Mouse (Mus musculus) erythroblast, embryonic 14.5 days (primary cell): ENCODE measurements at regions not wholly inside any gene's neighbourhood (a gene's known extent, or its start where the extent isn't known, plus 50 kb on each side); places are given as distances from the start of the nearest gene placed in this dataset.

ENCODE experiments used
- H3K27me3 ChIP-seq: 2 replicates; pipeline ENCODE4 v1.6.1; 2012; ENCODE audit warnings: inconsistent platforms; ENCODE audit not compliant: control insufficient read depth
- H3K36me3 ChIP-seq: 2 replicates; pipeline ENCODE4 v1.6.1; 2012; ENCODE audit warnings: mild to moderate bottlenecking, inconsistent platforms; ENCODE audit not compliant: control insufficient read depth
- H3K4me1 ChIP-seq: 2 replicates; pipeline ENCODE4 v1.6.1; 2012; ENCODE audit warnings: inconsistent platforms; ENCODE audit not compliant: control insufficient read depth
- H3K4me3 ChIP-seq: replicated peaks from 2 replicates; pipeline ENCODE3; 2012; ENCODE audit warnings: moderate library complexity, mild to moderate bottlenecking, inconsistent platforms
- H3K9me3 ChIP-seq: 2 replicates; pipeline ENCODE4 v1.6.1; 2012; ENCODE audit warnings: low read length, inconsistent platforms, mixed read lengths; ENCODE audit not compliant: control insufficient read depth
- GATA1 ChIP-seq: IDR thresholded peaks from 2 replicates; pipeline ENCODE4 v1.6.1; 2012; ENCODE audit warnings: low read length, inconsistent platforms, mixed read lengths
- TAL1 ChIP-seq: IDR thresholded peaks from 3 replicates; pipeline ENCODE4 v1.6.1; 2012; ENCODE audit warnings: low read length, inconsistent platforms, mixed read lengths

DNA sequence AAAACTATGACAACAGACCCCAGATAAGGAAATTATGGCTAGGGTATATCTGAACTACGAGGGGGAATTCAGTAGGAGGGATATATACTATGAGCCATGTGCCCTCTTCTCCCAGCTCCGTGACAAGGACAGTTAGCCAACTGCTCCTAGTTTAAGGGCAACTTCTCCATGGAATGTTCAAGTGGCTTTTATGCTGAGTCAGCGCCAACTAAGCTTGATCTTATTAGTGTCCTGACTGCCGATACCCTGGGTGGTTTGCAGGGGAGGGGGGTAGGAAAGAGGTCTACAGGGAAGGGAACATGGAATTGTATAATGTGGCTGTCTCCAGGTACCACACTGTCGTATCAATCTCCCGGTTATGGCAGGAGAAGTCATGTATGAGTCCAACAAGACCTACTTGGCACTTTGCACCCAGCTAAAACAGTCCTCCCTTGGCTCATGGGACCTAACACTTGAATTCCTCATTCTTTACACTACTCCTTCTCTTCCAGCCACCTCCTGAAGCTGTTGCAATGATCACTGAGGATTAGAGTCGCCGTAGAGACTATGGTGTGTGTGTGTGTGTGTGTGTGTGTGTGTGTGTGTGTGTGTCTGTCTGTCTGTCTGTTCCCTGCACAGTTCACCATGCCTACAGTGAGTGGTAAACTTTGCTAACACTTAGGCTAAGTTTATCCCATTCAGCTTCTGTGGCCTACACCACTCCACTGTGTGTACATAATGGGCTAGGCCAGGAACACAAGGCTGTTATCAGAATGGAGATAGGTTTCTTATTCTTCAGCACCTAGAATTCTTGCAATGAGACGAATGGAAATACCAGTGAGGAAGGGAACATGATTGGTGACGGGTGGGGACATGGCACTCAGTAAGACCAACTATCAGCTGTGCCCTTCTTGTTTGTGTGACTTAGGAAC lies 1251.1 kb upstream of the A1bg start:
- H3K9me3 ChIP-seq, result no peaks in the 10 kb centered on the region
- no peak for TF ChIP-seq TAL1
- no peak for TF ChIP-seq GATA1
- no peaks in the 10 kb centered on the region for H3K27me3 ChIP-seq
- peaks cover 63% of the 10 kb centered on the region for H3K4me1 ChIP-seq
- H3K36me3 ChIP-seq, result peaks cover 13% of the 10 kb centered on the region
- H3K4me3 ChIP-seq, result no peak overlapping the region

DNA sequence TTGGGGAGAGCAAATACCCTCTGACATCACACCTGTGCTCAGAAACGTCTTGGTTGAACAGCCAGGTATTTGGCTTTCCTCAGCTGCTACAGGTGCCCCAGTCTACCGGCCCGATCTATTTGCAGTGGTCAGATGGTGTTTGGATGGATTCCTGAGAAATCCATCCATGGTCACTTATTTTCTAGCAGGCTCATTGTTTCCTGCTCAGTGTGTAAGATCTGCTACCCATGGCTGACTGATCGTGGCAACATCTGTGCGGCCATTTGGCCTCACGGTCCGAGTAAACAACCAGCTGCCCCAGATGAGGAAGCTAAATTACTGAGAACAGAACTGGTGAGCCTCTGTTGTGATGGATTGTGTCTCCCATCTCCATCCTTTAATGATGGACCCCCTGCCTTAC lies 1248.8 kb upstream of the A1bg start:
- Histone ChIP-seq H3K27me3 (no peaks in the 10 kb centered on the region), H3K4me1 (peaks cover 70% of the 10 kb centered on the region), H3K36me3 (peaks cover 9% of the 10 kb centered on the region), H3K4me3 (no peak overlapping the region), H3K9me3 (no peaks in the 10 kb centered on the region)
- TF ChIP-seq TAL1, result no peak
- TF ChIP-seq GATA1, result no peak

- H3K36me3 ChIP-seq, result peaks cover 9% of the 10 kb centered on the region
- H3K4me3 ChIP-seq, result no peak overlapping the region
- TF ChIP-seq GATA1, result no peak
- no peak for TF ChIP-seq TAL1
- no peaks in the 10 kb centered on the region for H3K9me3 ChIP-seq
- H3K27me3 ChIP-seq, result no peaks in the 10 kb centered on the region
- peaks cover 71% of the 10 kb centered on the region for H3K4me1 ChIP-seq
Measured at GRCm38 (mm10) chr15:62171167-62171566, 1248.4 kb upstream of the A1bg start.

DNA sequence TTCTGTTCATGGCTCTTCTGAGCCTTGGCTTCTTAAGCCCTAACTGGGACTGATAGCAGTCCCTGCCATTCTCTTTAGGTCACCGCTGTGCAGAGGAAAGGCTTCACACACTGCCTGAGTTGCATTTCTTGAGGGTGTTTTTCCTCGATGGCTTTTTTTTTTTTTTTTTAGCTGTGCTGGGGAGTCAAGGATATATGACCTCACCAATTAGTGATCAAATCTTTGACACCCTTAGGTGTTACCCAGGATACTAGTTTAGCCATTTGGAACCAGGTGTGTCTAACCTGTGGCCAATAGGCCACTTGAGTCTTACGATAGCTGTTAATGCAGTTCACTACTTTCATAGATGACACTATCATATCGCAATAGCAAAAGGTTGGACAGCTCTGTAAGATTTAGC lies 1247.5 kb upstream of the A1bg start:
- no peaks in the 10 kb centered on the region for H3K27me3 ChIP-seq
- no peak overlapping the region for H3K4me3 ChIP-seq
- peaks cover 5% of the 10 kb centered on the region for H3K36me3 ChIP-seq
- H3K4me1 ChIP-seq, result peaks cover 67% of the 10 kb centered on the region
- H3K9me3 ChIP-seq, result no peaks in the 10 kb centered on the region
- TF ChIP-seq GATA1 (no peak), TAL1 (no peak)

DNA sequence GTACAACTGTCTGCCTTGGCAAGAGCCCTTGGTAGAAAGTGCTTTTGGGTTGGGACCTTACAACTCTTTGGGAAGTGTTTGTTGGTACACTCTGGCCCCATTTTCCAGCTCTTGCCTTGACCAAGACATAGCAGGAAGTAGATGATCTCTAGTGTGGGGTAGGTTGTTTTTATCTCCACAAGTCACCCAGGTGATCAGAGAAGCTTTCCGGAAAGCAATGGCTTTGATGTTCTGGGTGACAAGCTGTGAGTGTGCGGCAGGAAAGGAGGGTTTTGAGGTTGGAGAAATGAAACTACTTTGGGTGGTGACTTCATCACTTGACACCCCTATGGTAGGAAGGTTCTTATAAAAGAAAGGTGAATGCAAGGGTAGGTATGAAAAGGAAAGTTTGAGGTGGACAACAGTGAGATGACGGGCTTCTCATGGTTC lies 1246.8 kb upstream of the A1bg start:
- H3K4me1 ChIP-seq, result peaks cover 73% of the 10 kb centered on the region
- H3K27me3 ChIP-seq, result no peaks in the 10 kb centered on the region
- no peak for TF ChIP-seq TAL1
- TF ChIP-seq GATA1, result no peak
- H3K36me3 ChIP-seq, result peaks cover 8% of the 10 kb centered on the region
- no peak overlapping the region for H3K4me3 ChIP-seq
- H3K9me3 ChIP-seq, result no peaks in the 10 kb centered on the region

DNA sequence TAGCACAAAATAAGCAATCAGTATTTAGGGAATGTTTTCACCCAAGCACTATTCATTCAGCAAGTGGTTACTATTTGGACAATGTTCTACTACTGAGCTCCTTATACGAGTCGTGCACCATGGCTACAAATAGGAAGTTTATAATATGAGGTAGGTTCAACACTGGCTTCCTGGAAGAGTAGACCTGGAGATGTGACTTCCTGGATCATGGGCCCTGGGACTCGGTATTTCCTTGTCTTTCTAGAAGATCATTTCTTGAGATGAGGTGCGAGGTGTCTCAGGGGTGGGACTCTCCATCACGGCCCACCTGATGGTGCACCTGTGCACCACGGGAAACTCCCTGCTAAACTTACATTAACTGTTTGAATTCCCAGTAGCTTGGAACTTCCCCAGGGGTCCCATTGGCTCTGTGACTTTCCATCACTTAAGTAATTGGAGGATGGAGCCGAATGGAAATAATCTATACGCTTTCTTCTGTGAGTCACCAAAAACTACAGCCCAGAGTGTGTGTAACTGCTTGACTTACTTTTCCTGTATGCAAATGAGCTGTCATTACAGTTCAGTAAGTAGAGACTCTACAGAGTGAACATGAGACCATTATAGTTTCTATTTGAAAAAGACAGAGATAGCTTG lies 1246.3 kb upstream of the A1bg start:
- TF ChIP-seq GATA1 (no peak), TAL1 (no peak)
- no peaks in the 10 kb centered on the region for H3K27me3 ChIP-seq
- peaks cover 74% of the 10 kb centered on the region for H3K4me1 ChIP-seq
- H3K9me3 ChIP-seq, result no peaks in the 10 kb centered on the region
- no peak overlapping the region for H3K4me3 ChIP-seq
- peaks cover 8% of the 10 kb centered on the region for H3K36me3 ChIP-seq

DNA sequence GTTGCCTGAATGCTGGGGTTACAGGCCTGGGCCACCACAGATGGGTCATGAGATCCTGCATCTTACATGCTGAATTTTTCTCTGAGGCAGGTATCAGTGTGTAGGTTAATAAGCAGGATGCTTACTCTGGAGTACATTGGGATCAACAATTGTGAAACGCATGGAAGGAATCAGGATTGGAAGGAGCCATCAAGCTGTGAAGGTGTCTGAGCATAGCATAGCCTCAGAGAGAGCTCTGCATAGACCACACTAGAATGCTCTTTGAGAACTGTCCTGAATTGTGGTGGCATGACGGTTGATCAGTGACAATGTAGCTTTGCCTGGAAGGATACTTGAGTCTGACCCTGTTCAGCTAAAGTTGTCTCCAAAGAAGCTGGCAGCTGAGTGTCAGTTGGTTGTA lies 1245.7 kb upstream of the A1bg start:
- peaks cover 8% of the 10 kb centered on the region for H3K36me3 ChIP-seq
- no peaks in the 10 kb centered on the region for H3K9me3 ChIP-seq
- TF ChIP-seq TAL1 (no peak), GATA1 (no peak)
- H3K4me3 ChIP-seq, result no peak overlapping the region
- H3K4me1 ChIP-seq, result peaks cover 74% of the 10 kb centered on the region
- H3K27me3 ChIP-seq, result no peaks in the 10 kb centered on the region

DNA sequence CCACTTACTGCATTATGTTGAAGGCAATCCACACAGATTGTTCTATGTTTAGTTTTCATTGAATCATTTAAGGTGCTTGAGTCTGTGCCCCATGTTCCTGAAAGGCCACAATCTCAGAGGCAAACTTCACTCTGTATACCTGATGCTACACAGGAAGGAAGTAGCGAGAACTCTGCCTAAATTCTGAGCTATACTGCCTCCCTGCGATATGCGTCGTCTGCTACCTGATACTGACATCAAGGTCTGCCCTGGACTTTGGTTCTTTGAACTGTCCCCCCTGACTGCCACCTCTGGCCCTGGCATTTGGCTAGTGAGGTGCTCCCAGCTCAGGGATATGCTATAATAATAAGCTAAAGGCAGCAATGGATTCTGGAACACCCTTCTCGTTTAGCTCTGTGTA lies 1244.0 kb upstream of the A1bg start:
- H3K4me1 ChIP-seq, result peaks cover 75% of the 10 kb centered on the region
- no peak for TF ChIP-seq TAL1
- no peak for TF ChIP-seq GATA1

DNA sequence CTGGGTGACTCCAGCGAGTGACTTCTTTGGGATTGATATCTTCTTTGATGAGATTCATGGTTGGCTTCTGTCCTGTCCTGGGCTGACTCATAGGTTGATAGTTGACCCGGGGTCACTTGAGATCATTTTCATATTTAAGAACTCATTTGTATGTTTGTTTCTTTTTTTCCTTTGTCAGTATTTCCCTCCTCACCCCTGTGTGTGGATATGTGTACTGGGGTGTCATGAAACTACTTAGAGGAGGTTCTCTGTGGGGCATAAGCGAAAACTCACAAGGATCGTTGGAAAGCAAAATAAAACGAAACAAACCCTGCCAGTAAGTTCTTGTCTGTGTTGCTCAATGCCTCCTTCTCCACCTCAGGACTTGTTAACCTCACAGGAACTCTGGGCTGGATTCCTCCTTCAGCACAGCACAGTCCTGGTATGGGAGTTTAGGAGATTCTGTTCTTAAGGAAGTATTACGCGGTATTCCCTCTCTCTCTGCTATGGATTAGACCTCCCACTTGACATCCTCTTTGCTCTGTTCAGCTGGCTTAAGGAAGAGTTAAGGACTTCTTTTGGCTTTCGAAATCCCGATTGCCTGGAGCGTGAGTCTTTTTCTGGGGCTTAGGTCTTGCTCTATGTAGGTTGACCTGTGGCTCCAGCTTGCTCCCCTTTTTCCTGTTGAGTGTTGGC lies 1243.2 kb upstream of the A1bg start:
- Histone ChIP-seq H3K36me3 (peaks cover 14% of the 10 kb centered on the region), H3K9me3 (no peaks in the 10 kb centered on the region), H3K27me3 (no peaks in the 10 kb centered on the region), H3K4me3 (no peak overlapping the region), H3K4me1 (peaks cover 75% of the 10 kb centered on the region)
- TF ChIP-seq GATA1, result no peak
- no peak for TF ChIP-seq TAL1

More for the DNA sequence above, 1244.0 kb upstream of the A1bg start:
- Histone ChIP-seq H3K4me3 (no peak overlapping the region), H3K36me3 (peaks cover 11% of the 10 kb centered on the region), H3K27me3 (no peaks in the 10 kb centered on the region), H3K9me3 (no peaks in the 10 kb centered on the region)
